Mouse (Mus musculus): Measurements from ENCODE around the gene P4ha3.

DNA sequence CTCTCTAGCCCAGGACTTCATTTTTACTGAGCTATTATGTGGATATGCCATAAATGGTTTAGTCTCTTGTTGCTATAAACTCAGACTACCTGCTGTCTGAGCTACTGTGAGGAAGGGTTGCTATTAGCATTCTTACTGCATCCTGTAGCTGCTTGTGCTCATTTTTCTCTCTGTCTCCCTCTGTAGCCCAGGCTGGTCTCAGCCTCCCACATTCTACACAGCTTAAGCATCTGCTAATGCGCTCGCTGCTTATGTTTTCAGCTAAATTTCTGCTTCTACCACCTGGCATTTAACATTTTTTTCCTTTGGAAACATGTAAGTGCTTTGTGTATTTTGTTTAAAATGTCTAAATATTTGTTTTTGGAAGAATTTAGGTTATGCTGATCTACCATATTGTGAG, 10.4 kb downstream of the P4ha3 start:
- TF ChIP-seq CTCF (IDR thresholded peaks at IDR 0.05; ENCODE audit: extremely low read depth, insufficient read length, insufficient replicate concordance, low read depth, low read length) = no peak
- no peak for TF ChIP-seq POLR2A (IDR thresholded peaks at IDR 0.05; ENCODE audit: low read depth, low read length)

Data from small intestine, adult 2 months (tissue).